Mouse (Mus musculus): ENCODE measurements around the gene Ric3. TPM values are rescaled to one million over a fixed set of nuclear protein-coding genes. Genes with fewer than 3 reads are reported as not detected.
A peak's percentile ranks its signal among the peaks of the same experiment; 100 is the strongest.
"Not testable (repeated sequence)": the region's sequence is repeated elsewhere in the genome, so short reads cannot be mapped to it uniquely, and the experiment has no call there.

Gene Ric3
- total RNA-seq (2022): 1 to 10 TPM; 1.7 to 3.5 (median 2.3) TPM

GRCm38 (mm10) chr7:109083113-109083812 lies at the start of gene Ric3:
Gene Ric3, minus strand, starts transcription at chr7:109083331.
- DNase-seq (ENCODE audit: low spot score in 2 of 2): peak; percentile 14 to 33

- DNase-seq (ENCODE audit: low spot score in 2 of 2): no peak
These were observed 48.4 kb upstream of the Ric3 start for GRCm38 (mm10) chr7:109131565-109131964.

DNA sequence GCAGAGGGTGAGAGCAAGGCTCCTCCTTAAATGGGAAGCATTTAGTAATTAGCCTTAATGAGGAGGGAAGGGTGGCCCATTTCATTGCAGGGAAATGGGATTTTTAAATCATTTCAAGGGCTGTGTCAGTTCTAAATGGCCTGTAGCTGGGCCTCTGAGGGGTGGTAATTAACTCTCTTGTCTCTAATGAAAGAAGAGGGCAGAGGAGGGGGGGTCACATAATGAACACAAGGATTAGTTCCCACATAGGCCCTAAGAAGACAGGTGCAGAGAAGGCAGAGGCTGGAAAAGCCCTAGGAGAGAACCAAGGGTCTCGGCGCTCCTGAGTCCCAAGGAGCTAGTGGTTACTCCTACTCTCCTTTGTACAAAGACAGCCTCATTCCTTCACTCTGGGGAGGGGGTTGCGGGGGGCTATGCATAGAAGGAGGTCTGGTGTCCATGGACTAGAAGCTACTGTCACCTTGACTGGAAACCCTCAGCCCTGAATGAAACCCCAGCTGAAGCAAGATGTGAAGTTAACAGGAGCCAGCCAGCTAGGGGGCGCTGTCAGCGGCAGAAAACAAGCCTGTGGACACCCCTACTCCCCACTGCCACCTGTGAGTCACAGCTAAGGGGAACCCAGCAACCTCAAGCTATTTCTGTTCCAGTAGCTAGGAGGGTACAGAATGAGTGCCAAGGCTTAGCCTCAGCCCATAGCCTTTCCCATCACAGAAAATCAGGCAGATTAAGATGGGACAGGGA lies 47.0 kb upstream of the Ric3 start:
- no peak for DNase-seq (ENCODE audit: low spot score in 2 of 2)

DNA sequence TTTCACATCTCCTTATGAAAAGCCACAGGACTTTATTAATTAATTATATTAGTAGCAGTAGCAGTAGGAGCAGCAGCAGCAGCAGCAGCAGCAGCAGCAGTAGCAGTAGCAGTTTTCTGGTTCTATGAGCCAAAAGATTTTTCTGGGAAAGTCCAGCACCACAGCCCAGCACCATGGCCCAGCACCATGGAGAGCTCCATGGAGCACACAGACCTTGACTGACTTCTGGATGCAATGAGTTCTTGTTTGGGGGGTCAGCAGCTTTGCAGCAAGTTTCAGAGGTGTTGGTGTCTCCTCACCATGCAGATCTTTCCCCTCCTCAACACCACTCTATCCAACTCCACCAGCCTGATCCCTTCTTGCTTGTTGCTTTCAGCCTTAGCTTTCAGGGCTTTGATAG lies 46.3 kb upstream of the Ric3 start:
- DNase-seq (ENCODE audit: low spot score in 2 of 2): no peak

DNA sequence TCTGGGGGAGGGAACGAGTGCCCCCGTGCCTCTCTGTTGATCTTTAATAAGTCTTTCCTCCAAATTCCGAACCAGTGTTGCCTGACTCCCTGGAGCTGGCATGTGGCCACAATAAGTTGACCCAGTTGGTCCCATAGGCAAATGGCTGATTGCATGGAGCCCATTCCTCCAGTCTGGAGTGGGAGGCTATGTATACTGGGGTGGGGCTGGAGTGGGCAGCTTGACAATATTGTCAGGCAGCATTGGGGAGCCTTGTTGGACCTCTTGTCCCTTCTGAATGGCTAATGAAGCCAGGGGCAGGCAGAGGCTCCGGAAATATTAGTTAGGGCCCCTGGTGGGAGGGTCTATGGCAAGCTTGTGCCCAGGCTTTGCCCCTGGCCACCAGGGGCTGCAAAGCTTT lies 32.8 kb upstream of the Ric3 start:
- no peak for DNase-seq (ENCODE audit: low spot score in 2 of 2)

- DNase-seq (ENCODE audit: low spot score in 2 of 2): not testable (repeated sequence)
These were observed 32.4 kb upstream of the Ric3 start for GRCm38 (mm10) chr7:109115488-109115887.

- DNase-seq (ENCODE audit: low spot score in 2 of 2): no peak
These were observed 31.8 kb upstream of the Ric3 start for GRCm38 (mm10) chr7:109114950-109115349.

DNA sequence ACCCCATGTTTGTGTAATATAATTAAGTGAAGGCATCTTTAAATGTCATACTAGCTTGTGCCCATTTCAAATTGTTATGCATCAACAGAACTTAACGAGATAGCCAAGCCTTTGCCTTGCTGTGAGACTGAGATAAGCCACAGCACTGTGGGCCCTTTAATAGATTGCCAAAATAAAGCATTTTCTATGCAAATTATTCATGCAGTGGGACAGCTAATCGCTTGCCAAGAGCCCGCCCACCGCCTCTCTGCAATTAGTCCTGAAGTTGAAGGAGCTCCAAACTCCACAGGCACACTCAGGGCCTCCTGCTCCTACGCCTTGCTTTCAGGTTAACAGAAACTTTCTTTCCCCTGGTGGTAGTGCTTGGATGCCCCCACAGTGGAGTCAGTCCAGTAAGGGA lies 27.9 kb upstream of the Ric3 start:
- DNase-seq (ENCODE audit: low spot score in 2 of 2): no peak

DNA sequence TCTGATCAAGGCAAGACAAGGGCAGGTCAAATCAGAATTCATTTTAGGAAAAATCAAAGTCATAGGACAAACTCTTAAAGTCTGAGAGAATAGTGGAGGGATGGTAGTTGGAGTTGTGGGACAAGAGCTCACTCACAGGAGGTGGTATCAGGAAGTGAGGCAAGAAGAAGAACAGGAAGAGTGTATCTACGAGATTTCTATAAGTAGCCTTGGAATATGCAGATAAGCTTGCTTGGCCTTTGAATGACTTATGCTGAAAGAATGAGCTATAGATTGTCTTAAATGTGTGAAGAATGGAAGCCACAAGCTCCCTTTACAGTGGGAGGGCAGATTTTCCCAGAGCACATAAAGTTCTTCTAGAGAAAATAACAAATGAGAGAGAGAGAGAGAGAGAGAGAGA lies 21.8 kb upstream of the Ric3 start:
- no peak for DNase-seq (ENCODE audit: low spot score in 2 of 2)

- no peak for DNase-seq (ENCODE audit: low spot score in 2 of 2)
These were observed 18.0 kb upstream of the Ric3 start for GRCm38 (mm10) chr7:109101167-109101566.

DNA sequence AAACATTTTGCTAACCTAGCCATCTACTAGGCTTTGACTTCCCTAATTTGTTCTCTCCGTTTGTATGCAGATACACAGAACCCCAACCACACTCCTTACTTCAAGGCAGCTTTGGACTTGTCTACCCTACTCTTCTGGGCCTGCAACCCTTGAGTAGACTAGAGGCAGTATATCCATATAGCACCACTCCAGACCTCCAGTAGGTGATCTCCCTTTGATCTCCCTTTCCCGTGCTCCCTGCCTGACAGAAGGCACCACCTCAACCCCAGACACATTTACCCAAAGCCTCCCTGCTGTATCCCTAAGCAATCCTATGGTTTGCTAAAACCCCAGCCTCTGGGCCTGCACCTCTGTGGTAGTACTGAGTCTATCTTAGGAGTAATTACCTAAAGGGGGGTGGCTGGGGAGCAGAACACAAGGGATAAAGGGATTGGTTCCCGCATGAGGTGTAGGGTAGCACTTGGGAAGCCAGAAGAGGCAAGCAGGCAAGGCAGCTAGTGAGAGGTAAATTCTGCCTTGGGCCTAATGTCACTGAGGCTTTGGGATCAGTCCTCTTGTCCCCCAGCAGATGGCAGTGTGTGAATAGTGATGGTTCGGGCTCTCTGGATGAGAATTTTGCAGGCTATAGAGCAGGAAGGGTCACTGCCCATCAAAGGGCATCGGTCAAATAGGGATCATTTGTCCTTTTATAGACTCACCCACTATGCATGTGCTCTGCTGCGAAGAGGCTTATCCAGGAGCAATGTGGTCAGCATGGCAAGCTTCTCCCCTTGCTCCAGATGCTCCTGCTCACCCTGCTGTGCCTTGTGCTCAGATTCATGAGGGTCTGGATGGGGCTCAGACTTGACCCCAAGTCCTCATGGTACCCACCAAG lies 15.3 kb upstream of the Ric3 start:
- DNase-seq (ENCODE audit: low spot score in 2 of 2): no peak

- no peak for DNase-seq (ENCODE audit: low spot score in 2 of 2)
These were observed 14.1 kb upstream of the Ric3 start for GRCm38 (mm10) chr7:109097203-109097602.

- DNase-seq (ENCODE audit: low spot score in 2 of 2): no peak
These were observed 13.5 kb upstream of the Ric3 start for GRCm38 (mm10) chr7:109096618-109097017.

DNA sequence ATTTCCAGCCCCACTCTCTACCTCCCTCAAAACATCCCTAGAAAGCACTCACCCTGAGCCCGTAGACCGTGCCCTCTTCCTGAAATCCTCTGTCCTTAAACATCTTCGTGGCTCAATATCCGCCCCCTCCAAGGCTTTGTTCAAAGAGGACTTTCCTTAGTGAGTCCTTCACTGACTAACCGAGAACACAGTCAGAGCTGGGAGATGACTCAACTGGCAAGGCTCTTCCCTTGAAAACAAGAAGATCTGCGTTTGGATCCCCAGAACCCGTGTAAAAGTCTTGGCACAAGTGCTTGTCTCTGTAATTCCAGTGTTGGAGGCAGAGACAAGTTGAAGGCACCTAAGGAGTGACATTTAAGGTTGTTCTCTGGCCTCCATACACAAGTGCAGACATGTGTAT lies 11.2 kb upstream of the Ric3 start:
- DNase-seq (ENCODE audit: low spot score in 2 of 2): no peak

- not testable (repeated sequence) for DNase-seq (ENCODE audit: low spot score in 2 of 2)
These were observed 8.2 kb upstream of the Ric3 start for GRCm38 (mm10) chr7:109091316-109091715.

- no peak for DNase-seq (ENCODE audit: low spot score in 2 of 2)
These were observed 3.8 kb upstream of the Ric3 start for GRCm38 (mm10) chr7:109086946-109087345.

DNA sequence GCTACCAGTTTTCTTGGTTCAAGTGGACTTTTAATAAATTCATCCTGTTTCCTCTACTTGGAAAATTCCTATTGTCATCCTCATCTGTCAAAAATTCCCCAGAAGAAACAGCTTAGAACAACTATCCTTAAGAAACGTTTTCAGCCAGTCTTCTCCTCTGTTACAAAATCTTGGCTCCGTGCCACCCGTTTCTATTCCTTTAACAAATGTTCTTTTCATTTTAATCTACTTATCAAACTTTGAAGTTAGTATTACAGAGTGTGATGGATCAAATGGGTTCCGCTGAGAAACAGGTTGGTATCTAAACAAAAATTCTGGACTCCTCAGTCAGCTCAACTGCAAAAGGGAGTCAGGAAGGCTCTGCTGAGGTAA lies 668 bp upstream of the Ric3 start:
- no peak for DNase-seq (ENCODE audit: low spot score in 2 of 2)

GRCm38 (mm10) chr7:109082269-109083112 lies 640 bp downstream of the Ric3 start:
- DNase-seq (ENCODE audit: low spot score in 2 of 2): no peak

DNA sequence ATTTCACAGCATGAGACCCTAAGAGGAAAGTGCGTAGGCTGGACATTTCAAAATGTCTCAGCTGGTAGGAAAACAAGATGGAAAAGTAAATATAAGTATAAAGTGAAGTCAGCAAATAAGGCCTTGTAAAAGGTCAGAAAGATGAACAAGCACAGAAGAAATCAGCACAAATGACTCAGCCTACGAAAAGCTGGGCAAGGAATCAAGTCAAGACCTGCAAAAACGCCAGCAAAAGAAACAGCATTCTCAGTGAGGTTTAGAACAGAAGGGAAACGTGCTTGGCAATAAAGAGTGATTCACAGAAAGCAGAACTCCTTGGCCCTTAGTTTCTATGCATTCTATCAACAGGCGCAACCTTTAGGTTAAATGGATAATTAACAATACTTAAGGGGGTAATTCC lies 10.8 kb downstream of the Ric3 start:
- no peak for DNase-seq (ENCODE audit: low spot score in 2 of 2)

GRCm38 (mm10) chr7:109069641-109070040 lies 13.5 kb downstream of the Ric3 start:
- no peak for DNase-seq (ENCODE audit: low spot score in 2 of 2)

DNA sequence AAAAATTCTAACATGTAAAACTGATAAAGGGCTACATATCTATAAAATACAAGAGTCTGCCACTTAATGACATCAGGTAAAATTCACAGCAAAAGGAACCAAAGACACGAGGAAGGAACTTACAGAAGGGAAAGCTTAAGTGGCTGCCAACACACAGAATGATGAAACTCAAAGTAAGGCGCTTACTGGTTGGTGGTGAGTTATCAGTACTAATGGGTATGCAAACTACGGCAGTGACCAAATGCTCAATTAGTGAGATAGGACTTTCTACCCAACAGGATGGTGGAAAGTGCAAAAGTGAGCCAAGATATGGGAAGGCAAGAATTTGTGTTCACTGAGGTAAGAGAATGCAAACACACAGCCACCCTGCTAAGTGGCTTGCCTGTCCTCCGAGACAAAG lies 23.6 kb downstream of the Ric3 start:
- DNase-seq (ENCODE audit: low spot score in 2 of 2): no peak

All from gastrocnemius, adult 8-10 months (tissue).